Mouse (Mus musculus): Measurements from ENCODE around the gene Ift27. TPM values are rescaled to one million over a fixed set of nuclear protein-coding genes. Genes with fewer than 3 reads are reported as not detected.

The Ift27 gene
- 10 to 100 TPM; 58.7 to 62.5 TPM for polyA plus RNA-seq (2017; shearing (Covaris generic))

DNA sequence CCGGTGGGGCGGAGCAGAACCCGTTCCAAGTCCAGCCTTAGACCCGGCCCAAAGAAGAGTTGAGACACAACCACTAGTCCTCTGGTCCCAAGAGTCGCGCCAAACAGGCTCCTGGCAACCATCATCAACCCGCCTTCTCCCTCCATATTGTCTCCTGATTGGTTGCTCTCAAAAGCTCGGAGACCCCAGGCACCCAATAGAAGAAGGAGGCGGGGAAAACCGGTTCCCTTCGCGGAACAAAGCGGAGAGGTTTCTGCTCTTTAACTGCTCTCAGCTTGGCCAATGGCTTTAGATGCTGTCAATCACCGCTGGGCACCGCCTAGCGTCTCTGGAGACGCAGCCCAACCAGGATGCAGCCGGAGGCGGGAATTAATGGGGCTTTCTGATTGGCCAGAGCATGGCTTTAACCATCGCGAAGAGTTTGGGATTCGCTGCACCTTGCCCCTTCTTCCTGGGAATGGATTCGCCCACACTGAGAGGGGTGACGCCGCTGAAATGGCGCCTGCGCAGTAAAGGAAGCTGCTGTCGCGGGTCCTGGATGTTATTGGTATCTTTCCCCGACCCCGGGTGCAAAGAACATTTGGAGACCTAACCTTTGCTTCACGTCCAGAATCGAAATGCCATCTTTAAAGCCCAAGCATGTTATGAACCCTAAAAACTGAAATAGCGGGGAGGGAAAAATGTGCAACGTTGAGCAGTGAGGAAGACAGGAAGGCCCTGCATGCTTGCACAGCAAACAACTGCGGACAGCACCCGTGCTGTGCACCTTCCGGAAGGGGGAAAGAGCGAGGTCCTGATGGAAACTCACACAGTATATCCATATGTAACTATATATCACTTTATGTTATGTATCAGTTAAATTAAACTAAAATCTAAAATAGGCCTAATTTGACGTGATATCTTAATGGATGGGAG is at the start of gene Ift27:
TSS of gene Ift27 (minus strand) at position 136 of the 915 bp plus-strand sequence.

DNA sequence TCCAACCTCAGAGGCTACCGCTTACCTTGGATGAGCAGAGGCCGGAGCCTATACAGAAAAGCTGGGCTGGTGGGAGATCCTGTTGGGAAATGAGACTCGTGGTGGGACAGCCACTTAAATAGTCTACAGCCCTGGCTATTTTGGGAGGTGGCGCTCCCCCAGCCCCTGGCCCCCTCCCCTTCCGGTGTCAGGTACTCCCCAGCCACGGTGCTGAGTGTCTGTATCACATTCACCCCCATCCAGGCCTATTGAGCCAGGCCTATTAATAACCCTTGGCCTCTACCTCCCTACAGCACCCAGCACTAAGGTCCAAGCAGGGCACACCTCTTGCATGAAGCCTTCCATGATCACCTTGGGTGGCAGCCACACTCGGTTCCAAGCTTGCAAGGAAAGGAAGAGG is 32.4 kb upstream of the Ift27 start, which contains the start of gene Pvalb:
TSS of gene Pvalb (minus strand) at position 89 of the 400 bp plus-strand sequence.

DNA sequence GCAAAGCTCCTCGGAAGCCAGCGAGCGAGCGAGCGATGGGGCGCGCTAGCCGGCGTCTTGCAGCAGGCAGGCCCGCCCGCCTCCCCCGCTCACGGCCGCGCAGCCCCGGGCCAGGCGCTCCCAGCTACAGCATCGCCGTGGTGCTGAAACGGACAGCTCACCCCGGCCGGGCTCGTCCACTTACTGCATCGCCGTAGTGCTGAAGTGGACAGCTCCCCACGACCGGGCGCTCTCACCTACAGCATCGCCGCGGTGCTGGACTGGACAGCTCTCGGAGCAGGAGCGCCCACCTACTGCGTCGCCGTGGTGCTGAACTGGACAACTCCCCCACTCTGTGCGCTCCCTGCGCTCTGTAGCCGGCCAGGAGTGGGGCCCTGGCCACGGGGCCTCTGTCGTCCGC is 54.2 kb downstream of the Ift27 start, which contains the start of gene Cacng2:
TSS of gene Cacng2 (minus strand) at position 325 of the 400 bp plus-strand sequence.

Other genes with a start within 250 kb of the Ift27 start
- 100 to 1,000 TPM; 196 to 217 TPM for gene Txn2, start 245.1 kb downstream of the Ift27 start, polyA plus RNA-seq (2017; shearing (Covaris generic))
- gene Foxred2, start 217.4 kb downstream of the Ift27 start, polyA plus RNA-seq (2017; shearing (Covaris generic)): 1 to 10 TPM; 3.0 to 6.5 TPM
- gene Eif3d, start 203.3 kb downstream of the Ift27 start, polyA plus RNA-seq (2017; shearing (Covaris generic)): 100 to 1,000 TPM; 176 to 187 TPM
- under 1 TPM in 1 of 2 experiments, not detected in 1; 0.60 TPM for gene Cacng2, start 54.1 kb downstream of the Ift27 start, polyA plus RNA-seq (2017; shearing (Covaris generic))
- gene Pvalb, start 32.3 kb upstream of the Ift27 start, polyA plus RNA-seq (2017; shearing (Covaris generic)): not detected
- 100 to 1,000 TPM; 223 to 226 TPM for gene Ncf4, start 70.7 kb upstream of the Ift27 start, polyA plus RNA-seq (2017; shearing (Covaris generic))
- gene Csf2rb2, start 131.6 kb upstream of the Ift27 start, polyA plus RNA-seq (2017; shearing (Covaris generic)): under 1 TPM in 1 of 2 experiments, not detected in 1; 0.10 TPM
- 1 to 10 TPM in 1 of 2 experiments, under 1 TPM in 1; 0.95 to 3.7 TPM for gene Csf2rb, start 151.6 kb upstream of the Ift27 start, polyA plus RNA-seq (2017; shearing (Covaris generic))
- gene Tex33, start 221.8 kb upstream of the Ift27 start, polyA plus RNA-seq (2017; shearing (Covaris generic)): not detected
- under 1 TPM; 0.17 to 0.87 TPM for gene Tst, start 231.8 kb upstream of the Ift27 start, polyA plus RNA-seq (2017; shearing (Covaris generic))
- gene Mpst, start 232.3 kb upstream of the Ift27 start, polyA plus RNA-seq (2017; shearing (Covaris generic)): 1 to 10 TPM; 1.5 to 8.3 TPM

All from inflammation-experienced regulatory T-cells (primary cell).